Mouse (Mus musculus) olfactory bulb, adult 2 months (tissue): ENCODE results near the gene Trim62. TPM values are rescaled to one million over a fixed set of nuclear protein-coding genes. Genes with fewer than 3 reads are reported as not detected.

Experiments used
- H3K27ac ChIP-seq: fragments of 200-500 bp; 2 replicates; pipeline ENCODE4 v1.5.1; 2012; ENCODE audit warnings: low read depth, low read length; ENCODE audit not compliant: insufficient read depth
- H3K4me1 ChIP-seq: fragments of 200-500 bp; 2 replicates; pipeline ENCODE4 v1.6.1; 2012; ENCODE audit warnings: low read length; ENCODE audit not compliant: control insufficient read depth, insufficient read depth
- H3K4me3 ChIP-seq: fragments of 200-500 bp; 2 replicates; pipeline ENCODE4 v1.5.1; 2012; ENCODE audit warnings: mild to moderate bottlenecking, low read depth, low read length, moderate library complexity; ENCODE audit not compliant: insufficient read depth
- CTCF ChIP-seq: fragments of 200-500 bp; IDR thresholded peaks from 2 replicates; pipeline ENCODE4 v1.5.1; 2012; ENCODE audit warnings: low read depth, mild to moderate bottlenecking, low read length, moderate library complexity; ENCODE audit not compliant: insufficient read depth
- POLR2A ChIP-seq: fragments of 200-500 bp; IDR thresholded peaks from 2 replicates; pipeline ENCODE4 v1.6.1; 2012; ENCODE audit warnings: mild to moderate bottlenecking, low read depth, low read length, moderate library complexity; ENCODE audit not compliant: insufficient read depth
- WGBS: fragments of 180-500 bp; shearing (Covaris S2); methylation state at CpG from one replicate; pipeline ENCODE4 v1.1.7; 2018; 5-methylcytosine and 5-hydroxymethylcytosine counted together
- polyA plus RNA-seq: library from polyadenylated mRNA; stranded (reverse); fragments of >200 nt; gene quantifications from 2 replicates; pipeline ENCODE4 v1.2.4, GENCODE M21; 2012; ENCODE audit warnings: low replicate concordance; ENCODE audit not compliant: missing spikeins, insufficient read depth, insufficient read length

The Trim62 gene
- polyA plus RNA-seq, 1 experiment: not detected

DNA sequence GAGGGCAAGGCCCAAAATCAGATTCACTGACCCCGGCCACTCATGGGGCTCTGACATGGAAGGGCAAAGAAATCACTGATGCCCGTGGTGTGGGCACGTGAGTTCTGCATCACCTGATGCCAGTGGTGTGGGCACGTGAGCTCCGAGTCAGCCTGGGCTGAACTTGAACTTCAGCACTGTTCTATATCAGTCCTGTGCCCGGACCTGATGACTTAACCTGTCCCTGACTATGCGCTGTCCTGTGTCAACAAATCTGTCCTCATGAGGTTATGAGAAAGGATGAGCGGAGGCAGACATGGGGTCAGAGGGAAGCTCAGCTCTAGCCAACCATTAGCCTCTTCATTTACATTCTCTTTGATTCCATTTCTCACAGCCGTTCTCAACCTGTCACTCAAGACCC is 63.4 kb downstream of the Trim62 start:
- WGBS: 91% methylated on average over 9 of the region's 9 CpGs
- no peak overlapping the region for H3K4me3 ChIP-seq
- H3K4me1 ChIP-seq: peaks cover 14% of the 10 kb centered on the region
- no peak for TF ChIP-seq CTCF
- TF ChIP-seq POLR2A: no peak
- H3K27ac ChIP-seq: no peak overlapping the region

DNA sequence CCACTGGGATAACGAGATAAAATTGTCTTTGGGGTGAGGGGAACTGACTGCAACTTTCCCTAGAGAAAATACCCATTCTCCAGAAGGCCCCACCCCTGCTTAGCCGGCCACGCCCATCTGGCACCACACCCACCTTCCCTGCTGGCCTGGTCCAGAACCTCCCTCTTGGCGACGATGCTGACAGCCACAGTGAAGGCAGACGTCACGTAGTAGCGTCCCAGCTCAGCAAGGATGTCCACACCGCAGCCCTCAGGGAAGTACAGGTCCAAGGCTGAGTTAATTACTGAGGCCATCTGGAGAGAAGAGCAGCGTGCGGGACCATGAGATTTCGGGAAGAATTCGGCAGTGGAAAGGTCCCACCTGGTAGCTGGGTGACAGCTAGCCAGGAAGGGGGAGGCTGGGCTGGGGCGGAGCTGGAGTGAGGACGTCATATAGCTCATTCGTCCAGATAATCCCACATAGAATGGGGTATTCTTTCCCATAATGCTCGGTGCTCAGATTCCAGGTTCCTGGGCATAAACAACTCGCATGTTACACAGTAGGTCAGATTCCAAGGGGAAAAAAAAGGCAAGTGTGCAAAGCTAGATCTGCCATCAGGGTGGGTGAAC is 64.0 kb downstream of the Trim62 start:
- TF ChIP-seq POLR2A: no peak
- no peak for TF ChIP-seq CTCF
- WGBS: 33% methylated on average over 18 of the region's 18 CpGs

DNA sequence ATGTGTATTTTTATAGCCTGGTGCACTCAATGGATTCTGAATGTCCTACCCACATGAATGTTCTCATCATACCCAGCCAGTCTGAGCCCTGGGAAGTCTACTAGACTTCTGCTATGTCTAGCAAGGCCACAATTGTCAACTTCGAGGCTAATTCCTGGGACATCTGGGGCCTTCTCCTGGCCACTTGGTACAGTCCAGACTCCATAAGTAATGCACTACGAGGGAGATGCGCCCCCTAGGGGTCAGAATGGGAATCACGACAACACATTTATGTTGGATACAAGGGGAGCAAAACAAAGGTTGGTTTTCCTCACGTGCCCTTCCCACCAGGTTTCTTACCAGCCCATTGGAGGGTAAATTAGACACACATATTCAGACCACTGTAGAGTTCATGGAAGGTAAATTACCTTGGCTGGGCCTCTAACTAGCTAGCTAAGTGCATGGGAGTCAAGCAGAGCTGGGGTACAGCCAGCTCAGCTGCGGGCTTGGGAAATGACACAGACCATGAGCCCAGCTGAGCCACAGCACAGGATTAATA is 64.8 kb downstream of the Trim62 start:
- WGBS: 29% methylated on average over 6 of the region's 6 CpGs

More for the DNA sequence above, 64.0 kb downstream of the Trim62 start:
- no peak overlapping the region for H3K4me3 ChIP-seq
- peaks cover 14% of the 10 kb centered on the region for H3K4me1 ChIP-seq
- H3K27ac ChIP-seq: no peak overlapping the region

DNA sequence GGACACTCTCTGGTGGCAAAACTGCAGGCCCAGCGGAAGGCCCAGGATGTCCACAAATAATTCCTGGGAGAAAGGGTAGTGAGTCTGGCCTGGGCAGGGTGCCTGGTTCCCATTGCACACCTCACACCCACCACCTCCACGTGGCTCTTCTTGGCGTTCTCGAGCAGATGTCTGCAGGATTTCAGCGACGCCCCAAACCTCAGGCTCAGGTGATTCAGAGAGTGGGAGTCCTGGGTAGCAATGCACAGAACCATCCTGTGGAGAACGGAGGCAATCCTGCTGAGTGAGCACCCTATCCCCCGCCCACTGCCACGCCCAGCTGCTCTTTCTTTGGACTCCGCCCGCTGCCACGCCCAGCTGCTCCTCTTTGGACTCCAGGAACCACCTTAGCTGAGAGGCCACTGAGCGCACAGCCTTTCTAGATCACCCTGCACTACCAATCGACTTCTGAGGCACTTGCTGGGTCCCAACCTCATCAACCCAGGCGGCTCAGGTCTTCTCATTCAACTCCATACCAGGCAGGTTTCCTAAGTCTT is 66.2 kb downstream of the Trim62 start:
- peaks cover 14% of the 10 kb centered on the region for H3K4me1 ChIP-seq
- no peak overlapping the region for H3K4me3 ChIP-seq
- 61% methylated on average over 15 of the region's 15 CpGs for WGBS
- TF ChIP-seq POLR2A: no peak
- TF ChIP-seq CTCF: no peak
- H3K27ac ChIP-seq: no peak overlapping the region

More for the DNA sequence above, 64.8 kb downstream of the Trim62 start:
- peak; percentile 47; the same call in 1 of the 2 replicates for TF ChIP-seq CTCF
- TF ChIP-seq POLR2A: no peak
- Histone ChIP-seq H3K27ac (no peak overlapping the region), H3K4me3 (no peak overlapping the region), H3K4me1 (peaks cover 14% of the 10 kb centered on the region)

DNA sequence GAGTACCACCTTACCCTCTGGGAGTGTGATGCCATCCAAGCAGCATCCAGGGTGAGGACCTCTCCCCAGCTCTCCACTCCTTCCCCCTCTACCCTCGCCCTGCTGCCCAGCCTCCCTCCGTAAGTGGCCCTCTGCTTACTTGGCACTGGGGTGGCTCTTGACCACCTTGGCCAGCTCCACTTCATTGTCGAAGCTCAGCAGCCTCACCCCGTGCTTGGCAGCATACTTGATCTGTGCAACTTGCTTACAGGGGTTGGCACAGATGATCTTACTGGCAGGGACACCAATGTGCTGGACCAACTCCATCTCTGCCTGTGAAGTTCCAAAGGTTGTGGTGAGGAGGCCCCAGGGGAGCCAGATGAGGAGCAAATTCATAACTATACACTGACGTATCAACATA is 67.1 kb downstream of the Trim62 start:
- Histone ChIP-seq H3K4me1 (peaks cover 14% of the 10 kb centered on the region), H3K4me3 (no peak overlapping the region), H3K27ac (no peak overlapping the region)
- 50% methylated on average over 5 of the region's 5 CpGs for WGBS
- no peak for TF ChIP-seq POLR2A
- no peak for TF ChIP-seq CTCF

DNA sequence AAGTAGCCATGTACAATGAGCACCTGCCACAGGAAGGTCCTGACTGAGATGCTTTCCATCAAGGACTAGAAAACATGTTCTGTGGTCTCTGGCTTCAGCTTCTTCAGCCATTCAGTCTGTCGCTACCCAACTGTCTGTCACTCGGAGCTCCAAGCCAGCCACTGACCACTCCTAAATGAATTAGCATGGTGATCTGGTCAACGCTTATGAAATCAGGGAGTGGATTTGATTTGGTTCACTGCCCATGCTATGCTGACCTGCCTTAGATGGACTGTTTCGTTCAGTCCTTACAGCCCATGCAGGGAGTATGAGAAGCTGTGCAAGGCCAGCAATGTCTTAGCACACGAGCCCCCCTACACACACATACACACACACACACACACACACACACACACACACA is 70.5 kb downstream of the Trim62 start:
- no peak for TF ChIP-seq POLR2A
- no peak for TF ChIP-seq CTCF
- Histone ChIP-seq H3K4me1 (peaks cover 28% of the 10 kb centered on the region), H3K27ac (no peak overlapping the region), H3K4me3 (no peak overlapping the region)
- 85% methylated on average over 5 of the region's 5 CpGs for WGBS

DNA sequence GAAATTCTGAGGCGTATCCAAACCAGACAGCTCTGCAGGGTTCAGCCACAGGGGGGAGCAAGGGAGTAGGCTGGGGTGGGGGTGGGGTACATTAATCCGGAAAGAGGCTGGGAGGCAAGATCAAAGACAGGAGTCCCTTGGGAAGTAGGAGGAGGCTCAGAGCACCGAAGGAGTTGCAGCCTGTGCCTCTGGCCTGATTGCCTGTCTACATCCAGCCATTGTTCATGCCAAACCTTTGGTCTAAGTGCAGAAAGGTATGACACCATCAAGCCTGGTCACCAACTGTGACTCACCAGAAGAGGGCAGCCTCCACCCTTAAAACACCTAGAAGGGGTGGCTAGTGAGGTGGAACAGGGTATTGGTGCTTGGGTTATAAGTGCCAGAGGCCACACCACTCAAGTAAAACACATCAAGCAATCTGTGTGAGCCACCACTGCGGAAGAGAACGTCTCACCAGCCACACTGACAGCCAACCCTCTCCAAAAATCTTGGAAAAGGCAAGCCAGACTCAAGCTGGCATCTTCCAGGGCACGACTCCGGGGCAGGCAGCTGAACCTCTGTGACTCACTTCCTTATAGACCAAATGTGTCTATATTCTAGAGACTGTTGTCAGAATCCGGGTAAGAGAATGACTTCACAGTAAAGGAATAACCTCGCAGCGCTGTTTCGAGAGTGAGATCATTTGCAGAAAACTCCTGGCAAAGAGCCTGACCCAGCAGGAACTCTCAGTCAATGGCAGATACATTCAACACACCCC is 74.0 kb downstream of the Trim62 start:
- H3K4me3 ChIP-seq: no peak overlapping the region
- 24% methylated on average over 11 of the region's 11 CpGs for WGBS
- H3K27ac ChIP-seq: peak overlapping the region; percentile 5
- peak; percentile 49 for TF ChIP-seq CTCF
- no peak for TF ChIP-seq POLR2A
- peaks cover 34% of the 10 kb centered on the region for H3K4me1 ChIP-seq

DNA sequence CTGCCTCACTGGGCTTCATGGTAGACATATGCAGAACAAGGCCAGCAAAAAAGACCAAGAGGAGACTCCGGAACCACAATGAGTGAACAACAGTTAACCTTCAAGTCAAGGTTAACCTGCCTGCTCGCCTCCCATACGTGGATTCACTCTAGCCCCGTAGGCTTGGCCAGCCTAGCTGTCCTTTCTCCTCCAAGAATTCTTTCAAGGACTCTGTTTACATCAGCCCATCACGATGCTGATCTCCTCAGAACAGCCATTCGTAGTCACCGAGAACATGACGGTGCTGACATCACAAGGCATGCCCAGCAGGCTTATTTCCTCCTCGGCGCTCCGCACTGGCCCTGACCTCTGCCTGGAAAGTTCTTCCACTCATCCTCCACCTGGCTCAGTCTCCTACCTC is 74.8 kb downstream of the Trim62 start:
- peaks cover 38% of the 10 kb centered on the region for H3K4me1 ChIP-seq
- 88% methylated on average over 11 of the region's 11 CpGs for WGBS
- H3K4me3 ChIP-seq: no peak overlapping the region
- H3K27ac ChIP-seq: peak overlapping the region; percentile 5; the same call in 1 of the 2 replicates
- TF ChIP-seq POLR2A: no peak
- TF ChIP-seq CTCF: no peak

DNA sequence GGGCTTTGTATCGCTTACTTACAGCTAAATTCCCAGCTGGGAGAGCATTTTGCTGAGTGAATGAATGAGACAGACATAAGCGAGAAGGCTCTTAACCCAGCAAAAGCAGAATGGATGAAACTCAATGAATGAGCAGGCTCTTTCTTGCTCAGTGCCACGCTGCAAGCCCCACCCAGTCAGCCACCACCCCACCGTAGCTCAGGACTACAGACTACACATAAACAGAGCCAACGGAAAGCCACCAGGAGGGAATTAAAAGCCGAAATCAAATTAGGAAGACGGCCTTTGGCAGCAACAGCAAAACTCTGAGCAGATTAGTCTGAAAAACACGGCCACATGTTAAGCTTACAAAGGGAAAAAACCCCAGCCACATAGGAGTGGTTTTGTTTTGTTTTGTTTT is 75.5 kb downstream of the Trim62 start:
- 43% methylated on average over 8 of the region's 8 CpGs for WGBS
- Histone ChIP-seq H3K4me1 (peaks cover 39% of the 10 kb centered on the region), H3K27ac (no peak overlapping the region), H3K4me3 (no peak overlapping the region)
- TF ChIP-seq POLR2A (no peak), CTCF (no peak)
